Mouse (Mus musculus) liver (tissue): ENCODE data around the gene 1700061G19Rik.

Experiments
- DNase-seq: peaks from one replicate; pipeline ENCODE4 v3.0.0-alpha.2; 2020; ENCODE audit warnings: mixed read lengths

The 1700061G19Rik gene

DNA sequence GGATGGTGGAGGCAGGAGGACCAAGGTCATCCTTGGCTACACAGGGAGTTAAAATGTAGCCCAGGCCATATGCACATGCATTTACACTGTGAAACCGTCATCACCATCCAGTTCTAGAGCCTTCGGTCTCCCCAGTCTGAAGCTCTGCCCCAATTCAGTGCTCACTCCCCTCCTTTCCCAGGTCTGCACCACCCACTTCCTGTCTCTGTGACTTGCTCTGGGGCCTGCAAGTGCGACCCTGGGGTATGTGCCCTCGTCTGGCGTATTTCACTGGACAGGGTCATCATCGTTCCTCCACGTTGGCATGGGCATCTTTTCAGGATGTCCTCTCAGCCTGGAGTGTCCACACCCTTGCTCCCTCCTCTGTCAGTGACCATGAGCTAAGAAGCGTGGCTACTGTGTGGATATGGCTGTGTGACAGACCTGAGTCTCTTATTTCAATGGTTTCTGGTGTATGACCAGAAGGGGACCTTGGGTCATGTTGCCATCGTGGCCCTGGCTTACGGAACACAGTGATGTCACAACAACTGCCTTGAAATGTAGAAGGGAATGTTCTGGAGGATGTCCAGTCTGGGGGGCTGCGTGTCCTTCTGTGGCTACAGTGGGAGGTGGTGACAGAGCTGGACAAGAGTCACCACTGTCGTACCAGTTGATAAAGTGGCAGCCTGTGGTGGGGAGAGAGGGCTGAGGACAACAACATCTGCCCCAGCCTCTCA lies at the start of gene 1700061G19Rik:
Gene 1700061G19Rik, plus strand, starts transcription at position 542 of the 716 bp plus-strand sequence.
- no peak for DNase-seq

DNA sequence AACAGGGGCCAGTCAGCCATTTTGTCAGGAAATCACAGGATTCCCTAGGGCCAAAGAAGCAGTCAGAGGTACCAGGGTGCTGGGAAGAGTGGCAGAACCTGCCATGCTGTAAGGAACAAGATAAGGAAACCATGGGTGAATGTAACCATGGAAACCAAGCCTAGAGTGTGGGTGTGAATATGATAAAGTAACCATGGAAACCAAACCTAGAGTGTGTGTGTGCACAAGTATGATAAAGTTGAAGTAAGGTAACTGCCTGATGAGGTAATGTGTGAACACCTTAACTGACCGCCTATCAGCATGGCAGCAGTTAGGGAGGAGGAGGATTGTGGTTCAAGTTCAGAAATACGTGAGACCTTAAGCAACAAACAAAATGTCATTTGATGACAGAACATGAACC lies 48.6 kb upstream of the 1700061G19Rik start:
- peak; percentile 66 for DNase-seq

GRCm38 (mm10) chr17:56829171-56829570 lies 46.1 kb upstream of the 1700061G19Rik start:
- DNase-seq: peak; percentile 37

GRCm38 (mm10) chr17:56829795-56830194 lies 45.5 kb upstream of the 1700061G19Rik start:
- peak; percentile 51 for DNase-seq

DNA sequence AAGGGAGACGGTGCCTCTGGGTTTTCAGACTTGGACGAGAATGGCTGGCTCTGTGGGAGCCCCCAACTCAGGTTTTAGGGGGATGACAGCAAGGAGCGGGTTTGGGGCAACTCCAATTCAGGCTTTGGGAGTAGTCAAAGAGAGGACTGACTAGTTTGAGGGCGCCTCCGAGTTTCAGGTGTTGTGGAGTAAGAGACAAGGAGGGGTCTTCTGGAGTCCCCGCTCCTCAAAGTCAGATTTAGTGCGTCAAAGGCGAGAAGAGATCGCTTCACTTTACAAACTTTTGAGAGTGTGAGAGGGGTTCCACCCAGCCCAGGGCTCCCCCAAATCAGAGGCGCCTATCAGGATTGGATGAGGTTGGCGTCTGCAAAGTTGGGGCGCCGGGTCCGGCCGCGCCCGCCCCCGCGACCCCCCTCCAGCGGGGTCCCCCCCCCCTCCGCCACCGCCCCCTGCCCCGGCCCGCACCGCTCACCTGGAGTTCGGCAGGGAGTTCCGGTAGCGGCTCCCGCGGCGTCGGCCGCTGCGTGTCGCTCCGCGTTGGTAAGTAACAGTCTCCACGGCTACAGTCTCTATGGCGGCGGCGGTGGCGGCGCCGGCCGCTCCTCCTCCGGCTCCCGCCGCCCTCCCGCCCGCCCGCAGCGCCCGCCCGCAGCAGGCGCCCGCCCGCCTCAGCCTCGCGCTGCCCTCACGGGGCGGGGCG lies 44.7 kb upstream of the 1700061G19Rik start, which contains the start of gene Rfx2:
Gene Rfx2, minus strand, starts transcription at position 603 of the 700 bp plus-strand sequence.
- no peak for DNase-seq

GRCm38 (mm10) chr17:56831111-56831816 lies 44.0 kb upstream of the 1700061G19Rik start:
- peak; percentile 100 for DNase-seq

GRCm38 (mm10) chr17:56832918-56833317 lies 42.4 kb upstream of the 1700061G19Rik start:
- no peak for DNase-seq

DNA sequence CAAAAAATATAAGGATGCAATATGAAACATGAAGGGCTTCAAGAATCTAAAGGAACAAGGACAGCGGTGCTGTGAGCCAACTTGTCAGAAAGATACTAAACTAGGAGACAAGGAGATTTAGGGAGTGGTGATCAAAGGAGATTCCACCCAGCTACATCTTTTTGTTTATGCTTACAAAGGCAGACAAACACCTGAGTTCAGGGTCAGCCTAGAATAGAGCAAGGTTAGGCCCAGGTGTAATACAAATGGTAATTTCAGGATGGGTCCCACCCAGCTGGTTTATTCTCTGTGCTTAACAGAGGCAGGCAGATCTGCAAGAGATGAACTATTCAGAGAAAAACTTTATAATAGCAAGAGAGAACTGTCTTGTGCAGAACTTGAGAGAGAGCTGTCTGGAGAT lies 41.9 kb upstream of the 1700061G19Rik start:
- DNase-seq: no peak

- no peak for DNase-seq
Observed at GRCm38 (mm10) chr17:56836336-56836735, 38.9 kb upstream of the 1700061G19Rik start.

DNA sequence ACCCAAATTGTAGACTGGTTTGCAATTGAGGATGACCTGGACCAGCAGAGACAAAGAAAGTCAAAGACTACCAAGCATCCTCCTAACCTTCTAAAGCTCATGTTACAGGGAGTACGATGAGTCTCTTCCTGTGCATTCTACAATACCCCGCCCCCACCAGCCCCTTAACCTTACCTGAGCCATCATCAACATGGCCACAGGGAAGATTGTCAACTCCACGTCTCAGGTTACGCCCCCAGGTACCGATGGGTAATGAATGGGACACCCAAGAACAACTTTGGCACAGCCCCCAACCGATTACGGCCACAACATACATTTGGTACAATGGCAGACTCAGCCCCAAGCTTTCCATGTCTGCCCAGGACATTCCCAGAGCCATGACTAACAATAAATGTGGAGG lies 34.8 kb upstream of the 1700061G19Rik start:
- DNase-seq: no peak

- DNase-seq: no peak
Observed at GRCm38 (mm10) chr17:56842173-56842572, 33.1 kb upstream of the 1700061G19Rik start.

GRCm38 (mm10) chr17:56843678-56844077 lies 31.6 kb upstream of the 1700061G19Rik start:
- DNase-seq: no peak

DNA sequence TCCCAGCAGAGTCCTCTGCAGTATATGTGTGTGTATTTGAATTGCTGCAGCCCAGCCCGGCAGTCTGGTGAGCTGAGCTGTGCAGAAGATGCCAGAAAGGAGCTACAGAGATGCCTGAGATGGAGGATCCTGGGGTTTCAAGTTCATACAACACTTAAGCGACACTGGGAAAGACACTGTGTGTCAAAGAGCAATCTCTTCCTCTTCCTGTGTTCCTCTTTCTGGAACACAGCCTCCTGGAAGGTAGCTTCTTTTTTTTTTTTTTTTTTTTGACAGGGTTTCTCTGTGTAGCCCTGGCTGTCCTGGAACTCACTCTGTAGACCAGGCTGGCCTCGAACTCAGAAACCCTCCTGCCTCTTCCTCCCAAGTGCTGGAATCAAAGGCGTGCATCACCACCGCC lies 26.5 kb upstream of the 1700061G19Rik start:
- no peak for DNase-seq

DNA sequence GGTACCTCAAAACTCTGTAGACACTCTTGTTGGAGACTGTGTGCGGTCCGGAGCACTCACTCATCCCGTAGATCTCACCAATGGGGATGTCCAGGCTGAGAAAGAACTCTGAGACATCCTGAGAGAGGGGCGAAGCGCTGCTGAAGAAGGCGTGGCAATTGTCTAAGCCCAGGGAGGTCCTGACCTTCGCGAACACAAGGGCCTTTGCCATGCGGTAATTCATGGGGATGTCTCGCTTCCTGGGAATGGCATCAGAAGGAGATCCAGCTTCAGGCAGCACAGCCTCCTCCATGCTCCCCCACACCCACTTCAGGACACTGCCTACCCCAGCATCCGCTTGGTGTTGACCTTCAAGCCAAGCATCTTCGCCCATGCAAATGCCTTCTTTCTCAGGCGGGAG lies 25.6 kb upstream of the 1700061G19Rik start:
- DNase-seq: no peak

GRCm38 (mm10) chr17:56851167-56851566 lies 24.1 kb upstream of the 1700061G19Rik start:
- no peak for DNase-seq

- no peak for DNase-seq
Observed at GRCm38 (mm10) chr17:56855421-56855820, 19.9 kb upstream of the 1700061G19Rik start.

GRCm38 (mm10) chr17:56858216-56858615 lies 17.1 kb upstream of the 1700061G19Rik start:
- DNase-seq: peak; percentile 78

GRCm38 (mm10) chr17:56858922-56859321 lies 16.4 kb upstream of the 1700061G19Rik start:
- DNase-seq: no peak

DNA sequence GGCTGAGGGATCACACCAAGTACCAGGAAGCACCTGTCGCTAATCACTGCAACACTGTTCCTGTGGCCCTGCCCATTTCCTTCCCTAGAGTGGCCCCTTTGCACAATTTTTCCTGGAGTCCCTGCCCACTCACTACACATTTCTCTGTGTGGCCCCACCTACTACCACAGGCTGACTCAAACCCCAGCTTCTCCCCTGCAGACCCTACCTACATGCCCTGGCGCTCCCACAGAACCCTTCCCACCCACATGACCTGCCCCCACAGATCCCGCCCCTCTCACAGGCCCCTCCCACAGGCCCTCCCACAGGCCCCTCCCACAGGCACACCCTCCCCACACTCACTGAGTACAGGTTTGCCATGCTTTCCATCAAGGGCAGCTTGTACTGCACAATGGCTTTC lies 14.1 kb upstream of the 1700061G19Rik start:
- peak; percentile 65 for DNase-seq

GRCm38 (mm10) chr17:56866071-56866470 lies 9.2 kb upstream of the 1700061G19Rik start:
- no peak for DNase-seq

- DNase-seq: no peak
Observed at GRCm38 (mm10) chr17:56869481-56869977, 5.7 kb upstream of the 1700061G19Rik start.

GRCm38 (mm10) chr17:56870287-56870953 lies 4.9 kb upstream of the 1700061G19Rik start:
- DNase-seq: no peak

DNA sequence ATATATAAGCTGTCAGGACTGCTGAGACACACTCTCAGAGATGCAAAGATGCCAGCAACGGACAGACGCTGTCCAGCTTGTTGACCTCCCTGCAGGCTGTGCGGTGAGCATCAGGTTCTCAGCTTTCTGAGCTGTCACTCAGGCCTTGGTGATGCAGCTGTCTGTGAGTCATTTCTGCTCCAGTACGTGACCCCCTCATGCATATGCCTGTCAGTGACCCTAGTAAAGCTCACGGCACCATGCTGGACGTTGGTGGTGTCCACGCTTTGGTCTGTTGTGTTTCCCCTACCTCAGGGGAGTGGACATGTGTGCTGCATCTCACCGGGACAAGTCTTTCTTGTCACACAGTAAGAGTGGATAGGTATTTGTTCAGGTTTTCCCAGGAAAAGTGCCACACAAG lies 3.5 kb upstream of the 1700061G19Rik start:
- DNase-seq: no peak
